Mouse (Mus musculus): ENCODE measurements around the gene Hist1h2ad.
"Not testable (repeated sequence)": the region's sequence is repeated elsewhere in the genome, so short reads cannot be mapped to it uniquely, and the experiment has no call there.

Hist1h2ad gene

GRCm38 (mm10) chr13:23541497-23541896, 32.7 kb upstream of the Hist1h2ad start:
- DNase-seq (ENCODE audit: low spot score in 2 of 2) = no peak

GRCm38 (mm10) chr13:23542225-23542980, 31.8 kb upstream of the Hist1h2ad start:
- not testable (repeated sequence) for DNase-seq (ENCODE audit: low spot score in 2 of 2)

GRCm38 (mm10) chr13:23542999-23543607, 31.1 kb upstream of the Hist1h2ad start, which contains the start of gene Hist1h2bh:
Gene Hist1h2bh, minus strand, starts transcription at chr13:23543392.
- peak; percentile 80 to 93 for DNase-seq (ENCODE audit: low spot score in 2 of 2)

GRCm38 (mm10) chr13:23543965-23544786, 30.0 kb upstream of the Hist1h2ad start, which contains the start of gene Hist1h3f:
Gene Hist1h3f, plus strand, starts transcription at chr13:23544052.
- peak; percentile 66 to 82 for DNase-seq (ENCODE audit: low spot score in 2 of 2)

GRCm38 (mm10) chr13:23544787-23545120, 29.4 kb upstream of the Hist1h2ad start:
- DNase-seq (ENCODE audit: low spot score in 2 of 2) = not testable (repeated sequence)

- no peak for DNase-seq (ENCODE audit: low spot score in 2 of 2)
Measured at GRCm38 (mm10) chr13:23546694-23547093, 27.5 kb upstream of the Hist1h2ad start.

- no peak for DNase-seq (ENCODE audit: low spot score in 2 of 2)
Measured at GRCm38 (mm10) chr13:23550761-23551145, 23.4 kb upstream of the Hist1h2ad start.

GRCm38 (mm10) chr13:23551146-23551834, 22.9 kb upstream of the Hist1h2ad start, which contains the start of gene Hist1h4f:
Gene Hist1h4f, minus strand, starts transcription at chr13:23551648.
- DNase-seq (ENCODE audit: low spot score in 2 of 2) = peak; percentile 94 to 96

- DNase-seq (ENCODE audit: low spot score in 2 of 2) = no peak
Measured at GRCm38 (mm10) chr13:23551931-23552914, 22.0 kb upstream of the Hist1h2ad start.

GRCm38 (mm10) chr13:23552962-23553361, 21.2 kb upstream of the Hist1h2ad start, which contains the start of gene Hist1h1d:
Gene Hist1h1d, plus strand, starts transcription at chr13:23553262.
- no peak for DNase-seq (ENCODE audit: low spot score in 2 of 2)

GRCm38 (mm10) chr13:23554393-23554792, 19.8 kb upstream of the Hist1h2ad start:
- DNase-seq (ENCODE audit: low spot score in 2 of 2) = no peak

GRCm38 (mm10) chr13:23554925-23555838, 19.0 kb upstream of the Hist1h2ad start:
- DNase-seq (ENCODE audit: low spot score in 2 of 2) = peak; percentile 87 to 89

GRCm38 (mm10) chr13:23555839-23556416, 18.3 kb upstream of the Hist1h2ad start:
- DNase-seq (ENCODE audit: low spot score in 2 of 2) = peak; percentile 75 to 90

GRCm38 (mm10) chr13:23556906-23557305, 17.3 kb upstream of the Hist1h2ad start:
- no peak for DNase-seq (ENCODE audit: low spot score in 2 of 2)

GRCm38 (mm10) chr13:23560699-23561098, 13.5 kb upstream of the Hist1h2ad start:
- DNase-seq (ENCODE audit: low spot score in 2 of 2) = not testable (repeated sequence)

- DNase-seq (ENCODE audit: low spot score in 2 of 2) = not testable (repeated sequence)
Measured at GRCm38 (mm10) chr13:23561531-23561882, 12.7 kb upstream of the Hist1h2ad start.

- DNase-seq (ENCODE audit: low spot score in 2 of 2) = peak; percentile 97 to 98
Measured at GRCm38 (mm10) chr13:23561883-23562659, 12.1 kb upstream of the Hist1h2ad start, which contains the start of gene Hist1h3e. Gene Hist1h3e, minus strand, starts transcription at chr13:23562369.

All from right cerebral cortex, postnatal 10 days (tissue).